Mouse (Mus musculus) mouse trophoblast stem cell (cell line): ENCODE measurements around the gene Bad.

Source experiments
- in situ Hi-C, 2 experiments: fragments of 300-500 bp; cut with MseI, MboI; formaldehyde crosslinking; loops; 2 replicates in 1 of 2; 3 replicates in 1 of 2; pipeline ENCODE4 v1.15.1; 2025

The Bad gene

DNA sequence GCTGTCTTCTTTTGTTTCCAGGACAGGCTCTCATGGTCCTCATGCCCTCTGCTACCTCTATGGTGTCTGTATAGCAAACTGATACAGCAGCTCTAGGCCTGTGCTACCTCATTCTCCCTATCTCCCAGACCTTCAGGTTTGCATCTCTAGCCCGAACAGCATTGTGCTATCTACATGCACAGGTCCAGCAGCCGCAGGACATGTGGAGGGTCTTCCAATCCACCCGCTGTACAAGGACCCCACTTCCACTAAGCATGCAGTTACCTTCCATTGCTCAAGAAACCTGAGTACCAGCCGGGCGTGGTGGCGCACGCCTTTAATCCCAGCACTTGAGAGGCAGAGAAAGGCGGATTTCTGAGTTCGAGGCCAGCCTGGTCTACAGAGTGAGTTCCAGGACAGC, 27.1 kb upstream of the Bad start:
- in situ Hi-C loops = no loop called here

DNA sequence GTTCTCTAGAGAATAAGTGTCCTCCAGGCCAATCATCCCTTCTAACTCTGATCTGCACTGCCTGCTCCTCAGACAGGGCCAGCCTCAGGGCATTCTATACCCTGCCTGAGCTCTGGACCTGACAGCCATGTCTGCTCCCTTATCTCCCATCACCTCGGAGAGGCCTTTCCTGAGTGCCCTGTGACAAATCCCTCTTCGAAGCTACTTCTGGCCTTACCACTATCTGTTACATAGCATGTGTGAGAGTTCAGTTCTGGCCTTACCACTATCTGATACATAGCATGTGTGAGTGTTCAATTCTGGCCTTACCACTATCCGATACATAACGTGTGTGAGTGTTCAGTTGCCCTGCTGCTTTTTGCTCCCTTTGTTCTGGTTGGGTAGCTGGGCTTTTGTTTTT, 26.4 kb upstream of the Bad start:
- in situ Hi-C loops = no loop called here

DNA sequence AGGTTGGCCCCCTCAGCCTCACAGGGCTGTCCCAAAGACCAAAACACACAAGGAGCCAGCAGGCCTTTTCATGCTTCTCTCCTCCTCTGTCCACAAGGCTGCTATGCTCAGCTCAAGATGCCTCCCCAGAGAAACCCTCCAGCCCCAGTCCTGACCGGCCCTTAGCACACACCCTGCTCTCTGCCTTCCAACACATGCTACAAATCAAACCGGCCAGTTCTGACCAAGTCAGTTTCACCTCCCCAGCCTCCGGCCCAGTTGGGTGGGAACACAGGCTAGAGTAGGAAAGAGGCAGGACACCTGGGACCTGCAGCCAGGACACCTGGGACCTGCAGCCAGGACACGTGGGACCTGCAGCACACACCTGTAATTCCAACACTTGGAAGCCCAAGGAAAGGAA, 25.2 kb upstream of the Bad start:
- in situ Hi-C loops = no loop called here

DNA sequence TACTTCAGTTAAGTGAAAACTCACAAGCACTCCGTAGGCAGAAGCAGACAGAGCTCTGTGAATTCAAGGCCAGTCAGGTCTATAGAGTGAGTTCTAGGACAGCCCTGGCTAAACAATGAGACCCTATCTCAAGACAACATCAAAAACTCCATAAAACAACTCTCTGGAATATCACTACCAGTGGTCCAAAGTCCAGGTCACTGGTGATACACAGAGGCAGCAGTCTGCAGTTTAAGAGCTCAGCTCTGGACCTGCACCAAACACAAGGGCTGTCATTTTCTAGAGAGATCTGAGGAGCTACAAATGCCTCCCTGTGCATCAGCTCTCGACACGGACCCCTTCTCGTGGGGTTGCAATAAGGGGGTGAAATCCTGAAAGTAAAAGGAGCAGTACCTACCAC, 23.3 kb upstream of the Bad start:
- in situ Hi-C loops = no loop called here

DNA sequence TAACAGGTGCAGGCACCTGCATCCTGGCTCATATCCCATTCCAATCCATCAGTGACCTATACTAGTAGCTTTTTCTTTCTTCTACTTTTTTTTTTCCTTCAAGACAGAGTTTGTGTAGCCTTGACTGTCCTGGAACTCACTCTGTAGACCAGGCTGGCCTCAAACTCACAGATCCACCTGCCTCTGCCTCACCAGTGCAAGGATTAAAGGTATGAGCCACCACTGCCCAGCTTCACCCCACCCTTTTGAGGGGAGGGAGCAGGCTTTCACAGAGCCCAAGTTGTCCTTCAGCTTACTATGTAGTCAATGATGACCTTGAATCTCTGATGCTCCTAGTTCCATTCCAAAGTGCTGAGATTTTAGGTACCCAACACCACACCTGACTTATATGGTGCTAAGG, 22.2 kb upstream of the Bad start:
- in situ Hi-C loops = no loop called here

DNA sequence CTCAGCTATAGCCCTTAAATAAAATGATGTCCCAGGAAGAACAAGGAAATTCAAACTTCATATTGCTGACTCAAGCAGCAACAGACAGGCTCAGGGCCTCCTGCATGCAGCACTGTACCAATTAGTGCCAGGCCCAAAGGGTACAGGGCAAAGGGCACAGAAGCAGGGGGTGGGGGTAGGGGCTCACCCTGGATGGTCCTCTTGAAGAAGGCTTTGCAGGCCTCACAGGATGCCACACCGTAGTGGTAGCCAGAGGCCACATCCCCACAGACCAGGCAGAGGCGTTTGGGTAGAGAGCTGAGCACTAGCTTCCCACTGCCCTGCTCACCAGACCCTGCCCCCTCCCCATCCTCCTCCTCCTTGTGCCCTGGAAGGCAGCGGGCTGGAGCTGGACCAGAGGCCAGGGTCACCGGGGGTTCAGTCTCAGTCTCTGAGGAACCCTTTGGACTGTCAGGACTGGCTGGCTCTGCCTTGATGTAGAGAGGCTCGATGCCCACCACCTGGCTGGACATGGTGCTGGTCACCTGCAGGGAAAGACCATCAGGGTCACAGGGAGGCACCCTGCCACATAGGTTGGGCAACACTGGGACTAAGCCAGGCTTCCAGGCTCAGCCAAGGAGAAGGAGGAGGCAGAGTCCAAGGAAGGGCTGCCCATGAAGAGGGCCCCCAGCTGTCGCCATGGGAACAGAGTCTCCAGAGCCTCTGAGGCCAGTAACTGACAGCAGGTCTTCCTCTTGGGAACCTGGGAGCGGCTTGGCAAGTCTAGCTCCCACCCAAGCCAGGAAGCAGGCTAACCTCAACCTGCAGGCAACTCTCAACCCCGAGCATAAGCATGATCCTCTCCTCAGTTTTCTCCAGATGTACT, 21.6 kb upstream of the Bad start:
- in situ Hi-C loops = no loop called here

DNA sequence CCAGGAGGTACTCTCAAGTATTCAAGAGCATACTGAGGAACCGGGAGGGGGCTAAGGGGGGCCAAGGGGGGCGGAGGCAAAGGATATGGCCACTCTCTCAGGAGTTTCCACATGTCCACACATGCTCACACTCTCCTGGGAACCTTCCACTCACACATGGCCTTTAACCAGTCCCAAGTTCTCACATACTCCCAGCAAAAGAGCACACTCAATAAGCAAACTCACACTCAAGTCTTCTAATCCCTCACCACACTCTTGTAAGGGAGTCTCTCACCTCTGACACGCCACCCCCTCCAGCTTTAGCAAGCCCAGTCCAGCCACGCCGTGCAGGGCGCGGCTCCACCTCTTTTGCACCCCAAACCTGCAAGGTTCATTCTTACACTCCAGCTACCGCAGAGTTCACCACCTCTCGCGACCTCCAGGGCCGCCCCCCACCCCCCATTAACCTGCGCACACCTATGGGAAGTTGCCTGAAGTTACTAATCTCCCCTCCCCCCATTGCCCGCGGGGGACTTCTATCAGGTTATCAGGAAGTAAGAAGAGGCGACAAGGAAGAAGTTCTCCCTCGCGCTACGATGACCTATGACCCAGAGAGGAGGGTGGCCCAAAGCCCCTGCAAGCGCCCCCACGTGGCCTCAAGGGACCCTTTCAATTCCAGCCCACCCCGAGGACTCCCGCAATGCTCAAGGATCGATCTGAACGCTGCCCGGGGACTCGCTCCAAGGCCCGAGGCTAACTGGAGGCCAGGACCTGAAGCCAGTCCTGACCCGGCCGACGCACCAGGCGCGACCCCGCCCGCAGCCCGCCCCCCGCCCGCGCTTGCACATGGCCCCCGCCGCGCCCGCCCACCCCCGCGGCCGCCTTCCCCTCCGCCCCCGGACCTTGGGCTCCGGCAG, 20.7 kb upstream of the Bad start:
- in situ Hi-C loops = no loop called here

DNA sequence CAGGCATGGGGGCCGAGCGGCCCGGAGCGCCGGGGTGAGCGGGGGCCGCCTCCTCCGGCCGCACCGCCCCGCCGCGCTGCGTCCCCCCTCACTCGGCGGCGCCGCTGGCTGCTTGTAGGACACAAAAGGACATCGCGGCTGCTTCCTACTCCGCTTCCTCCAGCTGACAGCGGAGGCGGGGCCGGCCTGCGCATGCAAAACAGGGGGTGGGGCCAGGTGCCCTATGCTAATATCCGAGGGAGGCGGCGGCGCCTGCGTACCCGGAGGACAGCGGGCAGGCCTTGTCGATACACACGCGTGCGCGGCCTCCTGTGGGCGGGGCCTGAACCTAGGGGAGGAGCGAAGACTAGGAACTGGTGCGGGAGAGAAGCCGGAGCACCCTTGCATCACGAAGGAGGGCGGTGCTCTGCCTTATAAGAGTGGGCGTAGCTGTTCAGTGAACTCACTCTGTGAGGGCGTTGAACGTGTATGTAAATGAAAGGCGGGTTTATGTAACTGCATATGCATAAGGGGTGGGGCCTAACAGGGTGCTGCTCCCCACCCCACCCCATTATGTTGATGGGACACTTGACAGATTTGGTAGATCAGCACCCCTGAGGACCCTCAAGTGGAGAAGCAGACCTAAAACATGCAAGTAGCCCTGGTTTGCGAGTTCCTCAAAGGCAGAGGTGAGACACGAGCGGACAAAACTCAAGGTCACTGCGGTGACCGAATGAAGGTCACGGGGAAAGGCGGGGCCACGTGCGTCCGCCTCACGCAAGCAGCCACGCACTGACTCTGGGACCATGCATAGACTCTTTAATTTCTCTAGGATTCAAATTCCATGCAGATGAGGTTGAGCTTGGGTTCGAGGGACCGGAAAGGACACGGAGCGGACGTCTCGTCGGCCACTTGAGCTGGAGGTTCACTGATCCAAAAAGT, 19.8 kb upstream of the Bad start, which contains the start of gene Esrra:
Esrra (minus strand) TSS at position 167 of the 921 bp plus-strand sequence.
- in situ Hi-C loops = no loop called here

DNA sequence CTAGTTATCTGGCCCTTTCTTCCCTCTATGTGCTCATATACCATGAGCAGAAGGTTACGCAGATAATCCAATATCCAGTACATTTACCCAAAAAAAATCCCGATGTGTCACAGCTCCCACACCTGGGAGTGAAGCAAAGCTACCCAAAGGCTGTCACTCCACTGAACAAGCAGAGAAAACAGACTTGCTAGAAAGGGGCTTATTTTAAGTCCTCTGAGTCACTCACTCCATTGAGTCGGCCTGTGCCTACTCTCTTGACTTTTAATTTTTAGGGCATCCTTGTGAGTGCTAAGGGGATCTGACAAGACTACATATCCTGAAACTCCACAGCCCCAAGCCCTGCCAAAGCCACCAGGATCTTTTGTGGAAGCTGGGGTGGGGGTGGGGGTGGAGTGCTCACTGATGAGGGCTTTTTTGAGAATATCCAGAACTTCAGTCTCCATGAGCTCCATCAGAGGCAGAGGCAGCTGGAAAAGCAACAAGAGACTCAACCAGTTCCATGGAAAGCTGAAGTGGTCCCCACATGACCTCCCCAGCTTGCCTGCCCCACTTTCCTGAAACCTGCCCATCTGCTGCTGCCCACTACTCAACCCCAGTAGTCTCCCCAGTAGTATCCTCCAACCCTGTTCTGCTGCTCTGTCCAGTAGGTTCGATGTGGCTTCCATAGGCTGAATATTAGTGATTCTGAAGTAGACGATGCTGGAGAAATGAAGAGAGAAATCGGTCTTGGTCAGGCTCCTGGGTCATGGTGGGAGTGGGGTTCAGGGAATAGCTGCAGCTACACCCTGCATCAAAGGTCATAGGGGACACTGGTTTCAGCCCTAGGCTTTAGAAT, 18.5 kb upstream of the Bad start:
- in situ Hi-C loops = no loop called here

DNA sequence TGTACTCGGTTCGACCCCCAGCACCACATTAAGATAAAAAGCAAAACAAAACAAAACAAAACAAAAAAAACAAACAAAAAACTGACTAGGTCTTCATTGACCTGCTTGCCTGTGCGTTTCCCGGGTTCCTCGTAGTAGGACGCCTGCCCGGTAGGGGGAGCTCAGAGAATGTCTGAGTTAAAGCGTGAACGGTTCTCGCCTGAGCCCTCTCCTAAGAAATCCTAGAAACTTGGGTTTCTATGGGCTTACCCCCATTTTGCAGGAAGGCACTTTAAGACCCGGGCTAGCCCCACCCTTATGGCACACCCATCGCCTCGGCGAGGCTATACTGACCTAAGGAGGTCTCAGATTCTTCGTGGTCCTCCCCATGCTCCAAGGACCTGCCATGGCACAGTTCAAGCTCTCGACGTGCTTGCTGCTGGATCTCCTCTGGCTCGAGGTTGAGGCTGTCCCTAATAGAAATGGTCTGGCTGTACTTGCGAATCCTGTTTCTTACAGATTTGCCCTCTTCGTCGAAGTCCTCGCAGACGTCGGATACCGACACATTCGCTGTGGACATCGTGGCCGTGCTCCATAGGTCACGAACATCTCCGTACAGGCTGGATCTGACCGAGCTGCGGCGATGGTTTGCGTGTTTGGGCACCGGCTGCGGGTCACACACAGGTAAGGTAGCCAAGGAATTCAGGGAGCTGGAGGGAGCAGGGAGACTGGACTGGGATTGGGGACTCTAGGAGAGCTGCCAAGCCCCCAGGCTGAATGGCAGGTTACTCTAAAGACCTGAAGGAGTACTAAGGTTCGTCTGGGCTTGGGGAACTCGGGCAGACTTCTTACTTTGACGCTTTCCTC, 17.0 kb upstream of the Bad start:
- in situ Hi-C loops = no loop called here

DNA sequence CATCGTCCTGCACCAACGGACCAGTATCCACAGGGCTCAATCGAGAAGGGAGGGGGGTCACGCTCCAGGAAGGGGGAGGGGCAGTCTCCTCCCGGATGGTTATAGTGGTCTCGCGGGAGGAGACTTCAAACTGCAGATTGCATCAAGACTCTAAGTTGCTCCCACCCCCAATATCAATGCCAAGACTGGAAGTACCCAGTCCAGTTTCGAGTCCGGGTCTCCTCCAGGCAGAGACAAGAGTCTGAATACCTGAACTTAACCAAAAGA, 16.4 kb upstream of the Bad start, which contains the start of gene Catsperz:
Catsperz (minus strand) TSS at position 74 of the 267 bp plus-strand sequence.
- in situ Hi-C loops = no loop called here

DNA sequence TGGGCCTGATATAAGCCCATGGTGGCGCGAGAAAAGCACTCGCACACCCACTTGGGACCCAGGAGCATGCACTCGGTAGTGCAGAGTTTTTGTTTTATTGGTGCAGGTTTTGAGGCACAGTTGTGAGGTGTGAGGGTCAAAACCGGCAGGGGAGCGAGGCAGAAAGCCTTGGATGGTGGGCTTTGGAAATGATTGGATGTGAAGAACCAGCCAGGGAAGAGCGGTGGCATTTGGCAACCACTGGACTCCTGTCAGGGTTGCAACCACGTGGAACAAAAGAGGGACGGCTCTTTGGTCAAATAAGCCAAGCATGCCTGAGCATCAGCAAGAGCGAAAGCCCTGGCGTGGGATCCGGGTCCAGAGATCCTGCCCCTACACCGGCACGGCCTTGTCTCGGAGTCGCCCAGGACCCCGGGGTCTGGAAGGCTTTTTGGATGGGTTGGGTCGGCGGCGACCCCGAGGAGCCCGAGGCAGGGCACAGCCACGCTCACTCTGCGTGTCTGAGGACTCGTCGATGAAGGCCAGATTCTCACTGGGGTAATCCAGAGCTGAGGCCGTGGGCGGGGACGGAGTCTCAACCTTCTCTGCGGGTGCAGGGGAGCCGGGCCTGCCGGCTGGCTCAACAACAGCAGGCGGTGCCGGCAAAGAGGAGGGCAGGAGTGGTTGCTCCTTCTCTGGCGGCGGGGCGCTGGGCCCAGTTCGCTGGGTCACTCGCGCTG, 15.9 kb upstream of the Bad start:
- in situ Hi-C loops = no loop called here

DNA sequence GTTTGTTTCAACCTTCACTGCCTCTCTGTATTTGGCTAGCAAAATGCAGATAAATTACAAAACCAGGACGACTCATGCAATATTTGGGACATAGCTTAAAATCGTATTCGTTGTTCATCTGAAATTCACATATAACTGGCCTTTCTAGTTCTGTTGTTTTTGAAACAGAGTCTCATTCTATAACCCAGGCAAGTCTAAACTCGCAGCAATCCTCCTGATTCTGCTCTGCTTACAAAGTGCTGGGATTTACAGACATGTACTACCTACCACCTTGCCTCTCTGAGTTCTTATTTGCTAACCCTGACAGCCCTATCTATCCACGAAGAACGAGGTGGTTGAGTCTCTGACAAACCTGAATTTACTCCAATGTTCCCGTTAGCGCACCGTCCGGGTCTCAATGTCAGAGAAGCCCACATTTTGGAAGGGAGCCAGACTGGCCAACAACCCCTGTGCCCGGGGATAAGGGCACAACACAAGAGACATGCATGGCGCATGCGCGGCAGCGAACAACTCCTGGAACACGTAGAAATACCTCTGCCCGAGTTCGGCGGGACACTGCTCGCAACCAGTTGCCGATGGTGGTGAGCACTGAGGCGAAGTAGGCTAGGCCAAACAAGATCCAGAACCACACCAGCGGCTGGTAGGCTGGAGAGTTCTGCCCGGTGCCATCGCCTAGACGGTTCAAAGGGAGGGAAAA, 15.0 kb upstream of the Bad start:
- in situ Hi-C loops = no loop called here

DNA sequence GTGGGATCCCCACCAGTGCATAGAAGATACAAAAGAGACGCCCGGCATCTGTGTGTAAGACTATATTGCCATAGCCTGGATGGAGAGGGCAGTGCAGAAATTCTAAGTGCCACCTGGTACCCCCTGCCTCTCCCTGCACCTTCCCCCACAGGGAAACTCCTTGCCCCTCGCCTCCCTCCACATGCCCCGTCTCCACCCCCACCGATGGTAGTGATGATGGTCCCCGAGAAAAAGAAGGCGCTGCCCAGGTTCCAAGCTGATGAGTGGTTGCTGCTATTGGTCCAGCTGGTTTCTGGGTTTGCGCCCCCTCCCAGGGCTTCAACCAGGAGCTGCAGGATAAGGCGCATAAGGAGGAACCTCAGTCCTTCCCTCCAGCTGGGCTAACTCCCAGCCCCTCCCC, 13.6 kb upstream of the Bad start:
- in situ Hi-C loops = no loop called here

DNA sequence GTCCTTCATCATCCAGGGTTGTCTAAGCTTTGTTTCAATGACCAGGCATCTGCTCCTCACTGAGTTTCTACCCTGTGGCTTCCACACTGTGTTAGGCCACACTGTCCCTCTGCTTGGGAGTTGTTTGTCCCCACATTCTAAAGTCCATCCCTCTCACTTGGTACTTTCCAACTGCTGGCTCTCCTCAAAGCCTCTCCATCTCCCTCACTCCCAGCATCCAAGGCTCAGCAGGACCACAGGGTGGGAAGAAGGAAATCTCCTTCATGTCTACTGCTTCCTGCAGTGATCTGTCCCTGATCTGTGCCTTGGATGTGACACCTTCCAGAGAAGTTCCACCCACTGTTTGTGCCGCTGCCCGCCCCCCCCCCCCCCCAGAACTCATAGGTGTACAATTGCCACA, 10.7 kb upstream of the Bad start:
- in situ Hi-C loops = no loop called here

DNA sequence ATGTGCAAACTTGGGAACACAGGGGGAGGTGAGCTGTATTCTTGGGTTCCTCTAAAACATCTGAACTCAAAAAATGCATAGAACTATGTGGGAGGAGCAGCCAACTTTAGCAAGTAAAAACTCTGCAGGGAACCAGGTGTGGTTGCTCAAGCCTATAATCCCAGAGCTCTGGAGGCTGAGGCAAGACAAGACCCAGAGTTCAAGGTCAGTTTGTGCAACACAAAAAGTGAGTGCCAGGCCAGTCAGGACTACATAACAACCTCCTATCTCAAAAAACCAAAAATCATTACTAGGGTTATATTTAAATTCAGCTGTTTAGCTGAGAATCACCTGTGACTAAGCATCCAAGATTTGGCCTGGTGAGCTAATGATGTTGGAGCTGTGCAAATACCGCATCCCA, 9.6 kb upstream of the Bad start:
- in situ Hi-C loops = no loop called here

DNA sequence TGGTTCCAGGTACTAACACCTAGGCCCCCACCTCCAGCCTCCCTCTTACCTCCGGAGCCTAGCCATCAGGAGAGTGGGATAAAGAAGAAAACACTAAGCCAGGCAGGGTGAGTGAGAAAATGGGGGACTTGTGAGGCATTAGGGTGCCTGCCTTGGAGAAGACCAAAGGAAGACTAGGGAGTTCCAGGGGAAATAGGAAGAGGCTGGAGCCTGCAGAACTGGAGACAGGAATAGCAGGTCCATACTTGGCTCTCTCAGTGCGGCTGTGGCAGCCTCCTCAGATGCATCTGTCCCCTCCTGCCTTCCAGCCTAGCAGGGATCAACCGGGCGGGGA, 8.6 kb upstream of the Bad start:
- in situ Hi-C loops = no loop called here

DNA sequence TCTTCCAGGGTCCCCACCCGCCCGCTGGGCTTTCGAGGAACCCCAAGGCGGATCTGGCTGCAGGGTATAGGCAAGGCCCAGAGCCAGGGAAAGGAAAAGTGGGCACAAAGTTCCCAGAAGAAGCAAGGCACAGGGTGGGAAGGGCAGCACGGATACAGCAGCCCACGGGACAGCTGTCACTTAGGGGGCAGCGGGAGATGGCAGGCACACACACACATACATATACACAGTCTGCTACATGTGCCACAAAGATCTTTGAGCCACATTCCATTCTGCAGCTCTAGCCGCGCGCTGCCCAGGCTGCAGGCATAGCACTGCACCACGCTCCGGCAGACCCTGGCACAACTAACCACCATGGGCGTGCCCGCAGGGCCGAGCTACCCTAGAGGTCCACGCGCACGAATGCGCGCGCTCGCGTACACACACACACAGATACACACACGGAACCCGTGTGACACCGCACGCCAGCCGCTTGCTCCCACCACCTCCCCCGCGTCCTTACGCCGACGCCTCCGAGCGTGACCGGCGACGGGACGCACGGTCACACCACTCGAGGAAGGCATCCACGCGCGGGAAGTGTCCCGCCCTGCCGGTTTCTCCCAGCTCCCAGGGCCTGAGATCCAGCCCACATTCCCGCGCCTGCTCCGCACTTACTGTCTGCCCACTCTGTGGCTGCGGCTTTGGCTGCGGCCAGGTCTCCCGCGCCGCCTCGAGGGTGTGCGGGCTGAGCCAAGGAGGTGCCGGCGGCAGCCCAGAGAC, 8.0 kb upstream of the Bad start:
- in situ Hi-C loops = no loop called here
